Mouse (Mus musculus): ENCODE measurements around the gene Lrrc10b. TPM values are rescaled to one million over a fixed set of nuclear protein-coding genes. Genes with fewer than 3 reads are reported as not detected.

Lrrc10b gene
- polyA plus RNA-seq, 1 experiment = 5.9 TPM

DNA sequence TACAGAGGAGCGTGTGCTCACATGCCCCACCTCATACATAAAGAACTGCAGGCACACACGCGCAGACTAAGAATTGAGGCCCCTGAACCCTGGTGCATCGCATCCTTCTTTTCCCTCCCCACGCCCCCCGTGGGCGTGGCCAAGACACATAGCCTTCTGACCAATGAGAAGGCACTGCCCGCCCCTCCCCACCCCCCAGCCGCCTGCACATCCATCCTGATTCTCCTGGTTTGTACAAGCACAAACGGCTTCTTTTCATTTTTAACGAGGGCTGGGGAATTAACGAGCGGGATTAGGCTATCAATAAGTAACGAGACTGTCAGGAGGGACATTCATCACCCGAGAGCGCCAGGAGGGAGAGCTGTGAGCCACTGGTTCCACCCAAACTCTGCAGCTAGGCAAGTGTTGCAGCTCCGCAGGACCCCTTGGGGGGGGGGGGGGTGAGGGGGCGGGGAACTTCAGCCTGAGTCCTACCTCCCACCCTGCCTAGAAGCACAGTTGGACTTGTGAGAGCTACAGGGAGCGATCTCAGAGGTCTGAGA lies 43.5 kb downstream of the Lrrc10b start:
- H3K4me1 ChIP-seq (ENCODE audit: control insufficient read depth, insufficient read depth, insufficient read length, low read length) = no peaks in the 10 kb centered on the region
- H3K27me3 ChIP-seq (ENCODE audit: control insufficient read depth, insufficient read depth, low read length) = no peaks in the 10 kb centered on the region
- no peaks in the 10 kb centered on the region for H3K36me3 ChIP-seq (ENCODE audit: control insufficient read depth, insufficient read depth, low read length)
- H3K4me3 ChIP-seq (ENCODE audit: low read depth, low read length) = no peak overlapping the region
- WGBS = 3% methylated on average over 19 of the region's 19 CpGs
- H3K27ac ChIP-seq (ENCODE audit: insufficient read depth, low read depth, low read length) = no peak overlapping the region
- TF ChIP-seq CTCF (IDR thresholded peaks at IDR 0.05; ENCODE audit: extremely low read depth, insufficient read length, insufficient replicate concordance, low read depth, low read length) (no peak), POLR2A (IDR thresholded peaks at IDR 0.05; ENCODE audit: low read depth, low read length) (no peak)

Other genes with a start within 250 kb of the Lrrc10b start
- 58.3 and 65.5 TPM in 2 replicates for gene Myrf, start 216.7 kb downstream of the Lrrc10b start, polyA plus RNA-seq (2012; rRNA removed)
- gene Dagla, start 152.6 kb downstream of the Lrrc10b start, polyA plus RNA-seq (2012; rRNA removed) = 5.6 and 8.7 TPM in 2 replicates
- gene Syt7, start 68.4 kb downstream of the Lrrc10b start, polyA plus RNA-seq (2012; rRNA removed) = 2.6 and 10.5 TPM in 2 replicates
- 0.41 and 0.87 TPM in 2 replicates for gene Ppp1r32, start 25.5 kb upstream of the Lrrc10b start, polyA plus RNA-seq (2012; rRNA removed)
- gene Cpsf7, start 67.8 kb upstream of the Lrrc10b start, polyA plus RNA-seq (2012; rRNA removed) = 11.1 and 24.9 TPM in 2 replicates
- 10.3 and 17.1 TPM in 2 replicates for gene Sdhaf2, start 68.7 kb upstream of the Lrrc10b start, polyA plus RNA-seq (2012; rRNA removed)
- gene Tmem216, start 98.8 kb upstream of the Lrrc10b start, polyA plus RNA-seq (2012; rRNA removed) = 3.2 and 3.7 TPM in 2 replicates
- 18.1 and 31.6 TPM in 2 replicates for gene Cyb561a3, start 119.7 kb upstream of the Lrrc10b start, polyA plus RNA-seq (2012; rRNA removed)
- 3.1 and 3.4 TPM in 2 replicates for gene Tmem138, start 119.9 kb upstream of the Lrrc10b start, polyA plus RNA-seq (2012; rRNA removed)
- gene Ddb1, start 147.9 kb upstream of the Lrrc10b start, polyA plus RNA-seq (2012; rRNA removed) = 37.7 and 57.2 TPM in 2 replicates
- gene Tkfc, start 148.2 kb upstream of the Lrrc10b start, polyA plus RNA-seq (2012; rRNA removed) = 124 and 224 TPM in 2 replicates
- gene Vwce, start 176.7 kb upstream of the Lrrc10b start, polyA plus RNA-seq (2012; rRNA removed) = 5.5 and 11.3 TPM in 2 replicates
- gene Pga5, start 220.6 kb upstream of the Lrrc10b start, polyA plus RNA-seq (2012; rRNA removed) = 1.1 TPM in 1 of 2 replicates, not detected in the other
- 20.2 and 37.6 TPM in 2 replicates for gene Vps37c, start 231.3 kb upstream of the Lrrc10b start, polyA plus RNA-seq (2012; rRNA removed)